9 mouse cellular contexts compared by ENCODE assay signal in the genomic region with DNA sequence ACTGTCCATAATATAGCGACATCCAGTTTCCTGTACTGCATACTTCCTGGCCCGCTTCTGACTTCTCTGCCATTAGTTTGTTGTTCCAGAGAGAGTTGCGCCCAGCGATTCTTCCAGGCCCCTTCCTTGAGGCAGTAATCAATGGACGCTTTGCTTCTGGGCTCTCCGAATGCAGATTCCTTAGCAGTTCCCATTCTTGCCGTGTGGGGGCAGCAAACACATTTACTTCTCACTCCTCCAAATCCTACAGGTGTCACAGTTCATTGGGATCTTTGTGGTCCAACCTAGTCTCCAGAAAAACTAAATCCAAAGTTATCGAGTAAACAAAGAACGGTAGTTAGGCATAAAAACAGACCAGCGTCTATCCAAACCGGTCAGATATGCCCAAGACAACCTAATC. TPM values are rescaled to one million over a fixed set of nuclear protein-coding genes. Genes with fewer than 3 reads are reported as not detected.
DNase-seq lines count a peak whose midpoint lies in the region; ATAC-seq and TF ChIP-seq lines count a peak whose summit lies in the region.
"Had no signal": no experiment of that assay in that cellular context is flagged by ENCODE, and none has a peak within 500 bp of the region (broad histone marks: within the 10 kb centered on the region; RNA-seq: fewer than 3 reads in every experiment).

No protein-coding gene starts in this region.

- no peaks in the 10 kb centered on the region for H3K9me3 ChIP-seq in forebrain, embryonic 11.5 days (ENCODE audit: control insufficient read depth, low read length)
- no peaks in the 10 kb centered on the region for H3K9me3 ChIP-seq in forebrain, embryonic 16.5 days (ENCODE audit: control insufficient read depth, low read length)
- H3K9me3 ChIP-seq: neural tube, embryonic 12.5 days had no signal

- ATAC-seq in forebrain, embryonic 11.5 days (replicated peaks; ENCODE audit: low FRiP score): no peak
- no peak for ATAC-seq in forebrain, embryonic 16.5 days

- H3K27ac ChIP-seq in forebrain, embryonic 11.5 days (ENCODE audit: low read depth, low read length): no peak overlapping the region
- H3K27ac ChIP-seq in forebrain, embryonic 16.5 days (ENCODE audit: low read length): no peak overlapping the region
- H3K27ac ChIP-seq in layer of hippocampus, adult 2 months: no peak overlapping the region
- H3K27ac ChIP-seq: neural tube, embryonic 12.5 days had no signal

- H3K9ac ChIP-seq in forebrain, embryonic 11.5 days (ENCODE audit: low read length): no peak overlapping the region
- no peak overlapping the region for H3K9ac ChIP-seq in forebrain, embryonic 16.5 days (replicated peaks; ENCODE audit: low read depth, low read length)
- H3K9ac ChIP-seq: neural tube, embryonic 12.5 days had no signal

- H3K4me3 ChIP-seq in forebrain, embryonic 11.5 days (ENCODE audit: low read depth, low read length): no peak overlapping the region
- H3K4me3 ChIP-seq in forebrain, embryonic 16.5 days (replicated peaks; ENCODE audit: low read length): no peak overlapping the region
- no peak overlapping the region for H3K4me3 ChIP-seq in layer of hippocampus, adult 2 months
- H3K4me3 ChIP-seq: neural tube, embryonic 12.5 days had no signal

- DNase-seq in forebrain, embryonic 11.5 days (ENCODE audit: low spot score): peak; percentile 74
- peak; percentile 41 for DNase-seq in ovary, postnatal 36 days (ENCODE audit: low spot score)
- DNase-seq in ovary, postnatal 10 days (ENCODE audit: low spot score): no peak
- peak; percentile 39 to 44 for DNase-seq in cerebellum, postnatal 36 days
- DNase-seq in layer of hippocampus, adult 2 months (ENCODE audit: low spot score in 2 of 2): peak; percentile 53 to 67
- peak; percentile 47 for DNase-seq in mesoderm, embryonic 11.5 days (ENCODE audit: low read depth, low spot score)
- peak; percentile 68 for DNase-seq in thymus, postnatal 4 days

- H3K4me2 ChIP-seq in forebrain, embryonic 11.5 days (ENCODE audit: low read depth, low read length, severe bottlenecking): no peak overlapping the region
- H3K4me2 ChIP-seq in forebrain, embryonic 16.5 days (ENCODE audit: low read length): no peak overlapping the region
- H3K4me2 ChIP-seq: neural tube, embryonic 12.5 days had no signal

- H3K4me1 ChIP-seq in forebrain, embryonic 11.5 days (replicated peaks; ENCODE audit: control insufficient read depth, insufficient read depth, low read length): no peaks in the 10 kb centered on the region
- peaks cover 12% of the 10 kb centered on the region for H3K4me1 ChIP-seq in forebrain, embryonic 16.5 days (replicated peaks; ENCODE audit: control insufficient read depth, insufficient read depth, low read length)
- H3K4me1 ChIP-seq: neural tube, embryonic 12.5 days had no signal

- TF ChIP-seq CTCF in layer of hippocampus, adult 2 months (conservative IDR thresholded peaks at IDR 0.05): peak; percentile 89

- no peaks in the 10 kb centered on the region for H3K27me3 ChIP-seq in forebrain, embryonic 11.5 days (ENCODE audit: control insufficient read depth, insufficient read depth, low read length)
- no peaks in the 10 kb centered on the region for H3K27me3 ChIP-seq in forebrain, embryonic 16.5 days (replicated peaks; ENCODE audit: control insufficient read depth, insufficient read depth, low read length)
- H3K27me3 ChIP-seq: neural tube, embryonic 12.5 days had no signal

- WGBS in forebrain, embryonic 11.5 days: 57% methylated on average over 11 of the region's 11 CpGs
- 59% methylated on average over 11 of the region's 11 CpGs for WGBS in forebrain, embryonic 16.5 days

- H3K36me3 ChIP-seq in forebrain, embryonic 11.5 days (ENCODE audit: control insufficient read depth, insufficient read depth, low read length): no peaks in the 10 kb centered on the region
- H3K36me3 ChIP-seq in forebrain, embryonic 16.5 days (ENCODE audit: control insufficient read depth, insufficient read depth): no peaks in the 10 kb centered on the region
- H3K36me3 ChIP-seq: neural tube, embryonic 12.5 days had no signal

RNA-seq across cellular contexts. Expression of gene Gcnt3, which starts 46.2 kb away (rescaled TPM):
- polyA plus RNA-seq in forebrain, embryonic 11.5 days (2014; fragmentation: Nextera tagmentation; extraction: Ambion mirVana): not detected in 2 replicates
- polyA plus RNA-seq in forebrain, embryonic 16.5 days (2015; fragmentation: Nextera tagmentation; extraction: Ambion mirVana): not detected in 2 replicates
- total RNA-seq in layer of hippocampus, adult 2 months (2021): not detected
- polyA plus RNA-seq: neural tube, embryonic 12.5 days had no signal

RNA-seq across cellular contexts. Expression of gene Fam81a, which starts 58.3 kb away (rescaled TPM):
- polyA plus RNA-seq in forebrain, embryonic 11.5 days (2014; fragmentation: Nextera tagmentation; extraction: Ambion mirVana): 3.6 and 6.0 TPM in 2 replicates
- polyA plus RNA-seq in forebrain, embryonic 16.5 days (2015; fragmentation: Nextera tagmentation; extraction: Ambion mirVana): 12.4 and 14.4 TPM in 2 replicates
- total RNA-seq in layer of hippocampus, adult 2 months (2021): 10 to 100 TPM; 90.4 to 92.0 TPM
